Comparison of ENCODE assay signal across 8 mouse cellular contexts in genomic region chr10:7589592-7590233, GRCm38 (mm10). TPM values are rescaled to one million over a fixed set of nuclear protein-coding genes. Genes with fewer than 3 reads are reported as not detected.
DNase-seq lines count a peak whose midpoint lies in the region; ATAC-seq and TF ChIP-seq lines count a peak whose summit lies in the region.

Gene Lrp11, plus strand, starts transcription at chr10:7589800.

- no peak for TF ChIP-seq EP300 in lung, postnatal 0 days (IDR thresholded peaks at IDR 0.05)

- no peaks in the 10 kb centered on the region for H3K36me3 ChIP-seq in lung, postnatal 0 days (ENCODE audit: insufficient read depth, low read length)

- peaks cover 6% of the 10 kb centered on the region; the same call in 1 of the 2 replicates for H3K4me1 ChIP-seq in lung, postnatal 0 days (ENCODE audit: insufficient read depth, low read depth, low read length)

- DNase-seq in MEL-GATA-1-ER (ENCODE audit: extremely low read depth, low read depth): peak; percentile 54
- peak; percentile 87 for DNase-seq in cerebellum, adult 8-10 months
- DNase-seq in forelimb bud, embryonic 11.5 days (ENCODE audit: low read depth, low spot score): peak; percentile 80
- peak; percentile 85 for DNase-seq in layer of hippocampus, adult 9-11 months
- DNase-seq in lung, postnatal 0 days (ENCODE audit: low spot score): peak; percentile 92
- DNase-seq in ovary, postnatal 14 days (ENCODE audit: low spot score): peak; percentile 93
- peak; percentile 94 for DNase-seq in thymus, postnatal 14 days

- peak within 1 kb of the TSS; percentile 98 for H3K4me2 ChIP-seq in lung, postnatal 0 days (replicated peaks; ENCODE audit: low read depth, low read length)

- no peak; the same call in 1 of the 2 replicates for TF ChIP-seq CTCF in lung, postnatal 0 days (IDR thresholded peaks at IDR 0.05)

- H3K9me3 ChIP-seq in lung, postnatal 0 days (ENCODE audit: low read length): no peaks in the 10 kb centered on the region

- no peaks in the 10 kb centered on the region for H3K27me3 ChIP-seq in lung, postnatal 0 days (replicated peaks; ENCODE audit: insufficient read depth, low read length)

- H3K4me3 ChIP-seq in lung, postnatal 0 days (ENCODE audit: low read depth, low read length): peak within 1 kb of the TSS; percentile 57

- WGBS in lung, postnatal 0 days: under 1% methylated on average over 59 of the region's 76 CpGs

- peak; percentile 94 to 99 for ATAC-seq in hematopoietic stem cell, adult 5-6 weeks (replicated peaks in 1 of 2; ENCODE audit: insufficient read depth in 1 of 2, low FRiP score in 2 of 2, low TSS enrichment in 1 of 2, low read depth in 1 of 2, poor library complexity in 2 of 2, severe bottlenecking in 2 of 2)
- ATAC-seq in lung, postnatal 0 days: peak; percentile 98

- no peak within 1 kb of the TSS for H3K27ac ChIP-seq in lung, postnatal 0 days (ENCODE audit: low read length)

- H3K9ac ChIP-seq in lung, postnatal 0 days (replicated peaks; ENCODE audit: low read depth): no peak within 1 kb of the TSS; the same call in 1 of the 2 replicates

RNA-seq across cellular contexts. Expression of gene Lrp11, which starts in this region (rescaled TPM):
- total RNA-seq in hematopoietic stem cell, adult 5-6 weeks (2017): 1.2 and 1.3 TPM in 2 replicates
- polyA plus RNA-seq in lung, postnatal 0 days (2015; fragmentation: Nextera tagmentation; extraction: Ambion mirVana): 1.8 and 2.3 TPM in 2 replicates
